Mouse (Mus musculus) CH12F3 (cell line): ENCODE results near the gene Lsp1.

Experiments used
- in situ Hi-C: fragments of 300-500 bp; cut with MboI; formaldehyde crosslinking; loops from 2 replicates; pipeline ENCODE4 v1.14.3; 2020; ENCODE audit warnings: low sequenced_read_pairs

Lsp1 gene

GRCm38 (mm10) chr7:142535116-142535515 lies 74.5 kb downstream of the Lsp1 start:
- in situ Hi-C loops: loop anchor here (10.0 kb wide), 1 partner anchor 140 kb away; no protein-coding TSS in a partner anchor

DNA sequence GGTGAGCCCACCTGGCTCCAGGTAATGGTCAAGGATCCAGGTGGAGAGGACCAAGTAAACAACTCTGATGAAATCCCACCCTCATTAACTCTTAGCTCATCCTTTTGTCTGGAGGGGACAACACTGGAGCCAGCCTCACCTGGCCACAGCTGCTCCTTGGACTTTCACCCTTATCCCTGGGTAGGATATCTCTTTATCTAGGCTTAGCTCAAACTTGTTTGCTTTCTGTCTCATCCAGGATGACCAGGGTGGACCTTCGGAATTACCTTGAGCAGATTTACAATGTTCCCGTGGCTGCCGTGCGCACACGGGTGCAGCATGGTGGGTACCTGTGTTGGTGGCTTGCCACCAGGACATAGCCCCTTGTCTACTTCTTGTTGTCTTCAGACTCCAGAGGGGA lies 75.2 kb downstream of the Lsp1 start:
- in situ Hi-C loops: loop anchor here (10.0 kb wide), 1 partner anchor 139 kb away; no protein-coding TSS in a partner anchor

DNA sequence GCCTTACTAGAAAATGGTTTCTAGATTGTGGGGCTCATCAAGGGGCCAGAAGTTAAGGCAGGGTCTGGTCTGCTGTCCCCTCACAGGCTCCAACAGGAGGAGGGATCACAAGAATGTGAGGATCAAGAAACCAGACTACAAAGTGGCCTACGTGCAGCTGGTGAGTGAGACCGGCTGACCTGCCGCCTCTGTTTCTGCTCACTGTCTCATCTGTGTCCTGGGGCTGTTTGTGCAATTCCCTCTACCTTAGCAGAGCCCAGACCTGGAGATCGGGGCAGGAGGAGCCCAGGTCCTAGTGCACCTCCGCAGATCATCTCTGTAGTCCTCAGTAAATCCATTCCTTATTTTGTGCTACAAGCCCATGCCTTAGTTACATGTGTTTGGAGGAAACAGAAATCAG lies 76.6 kb downstream of the Lsp1 start:
- in situ Hi-C loops: loop anchor here (10.0 kb wide), 1 partner anchor 138 kb away; no protein-coding TSS in a partner anchor

GRCm38 (mm10) chr7:142537879-142538278 lies 77.3 kb downstream of the Lsp1 start:
- in situ Hi-C loops: loop anchor here (10.0 kb wide), 1 partner anchor 137 kb away; no protein-coding TSS in a partner anchor

- in situ Hi-C loops: loop anchor here (10.0 kb wide), 1 partner anchor 137 kb away; no protein-coding TSS in a partner anchor
These were observed 77.7 kb downstream of the Lsp1 start for GRCm38 (mm10) chr7:142538291-142538690.

- in situ Hi-C loops: loop anchor here (10.0 kb wide), 1 partner anchor 136 kb away; no protein-coding TSS in a partner anchor
These were observed 78.2 kb downstream of the Lsp1 start for GRCm38 (mm10) chr7:142538766-142539165.

- in situ Hi-C loops: loop anchor here (10.0 kb wide), 1 partner anchor 135 kb away; no protein-coding TSS in a partner anchor
These were observed 79.2 kb downstream of the Lsp1 start for GRCm38 (mm10) chr7:142539828-142540227.

- in situ Hi-C loops: no loop called here
These were observed 82.2 kb downstream of the Lsp1 start for GRCm38 (mm10) chr7:142542771-142543303.
